Mouse (Mus musculus): ENCODE data around the gene Man2c1.

Gene Man2c1

DNA sequence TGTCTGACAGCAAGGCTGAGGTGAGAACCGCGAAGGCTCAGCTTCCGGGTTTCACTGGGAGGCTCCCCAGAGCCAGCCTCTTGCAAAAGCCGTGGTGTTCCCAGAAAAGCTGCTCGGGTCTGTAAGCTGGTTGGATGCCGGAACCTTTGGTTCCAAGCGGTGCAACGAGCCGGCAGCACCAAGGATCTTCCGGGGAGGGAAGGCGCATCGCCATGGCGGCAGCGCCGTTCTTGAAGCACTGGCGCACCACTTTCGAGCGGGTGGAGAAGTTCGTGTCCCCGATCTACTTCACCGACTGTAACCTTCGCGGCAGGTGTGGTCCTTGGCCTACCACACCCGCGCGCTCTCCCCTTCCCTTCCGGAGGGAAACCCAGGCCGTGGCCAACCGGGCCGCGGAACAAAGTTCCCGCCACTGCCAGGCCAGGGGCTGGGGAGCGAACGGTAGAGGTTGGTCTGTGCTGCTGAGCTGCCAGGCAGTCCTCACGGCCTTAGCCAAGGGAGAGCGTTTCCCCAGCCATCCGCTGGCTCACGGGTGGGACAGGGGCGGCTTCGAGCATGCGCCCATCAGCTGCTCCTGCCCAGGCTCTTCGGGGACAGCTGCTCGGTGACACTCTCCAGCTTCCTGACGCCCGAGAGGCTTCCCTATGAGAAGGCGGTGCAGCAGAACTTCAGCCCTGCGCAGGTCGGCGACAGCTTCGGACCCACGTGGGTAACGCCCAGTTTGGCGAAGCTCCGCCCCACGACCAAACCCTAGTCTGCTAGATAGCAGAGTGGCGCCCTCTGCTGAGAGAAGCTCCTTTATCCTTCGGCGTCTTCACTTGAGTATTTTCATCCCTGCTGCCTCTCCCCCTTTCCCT, at the start of gene Man2c1:
Gene Man2c1 (plus strand): TSS at position 114 of the 857 bp plus-strand sequence.
- in situ Hi-C loops (cut with MseI, MboI) = no loop called here

DNA sequence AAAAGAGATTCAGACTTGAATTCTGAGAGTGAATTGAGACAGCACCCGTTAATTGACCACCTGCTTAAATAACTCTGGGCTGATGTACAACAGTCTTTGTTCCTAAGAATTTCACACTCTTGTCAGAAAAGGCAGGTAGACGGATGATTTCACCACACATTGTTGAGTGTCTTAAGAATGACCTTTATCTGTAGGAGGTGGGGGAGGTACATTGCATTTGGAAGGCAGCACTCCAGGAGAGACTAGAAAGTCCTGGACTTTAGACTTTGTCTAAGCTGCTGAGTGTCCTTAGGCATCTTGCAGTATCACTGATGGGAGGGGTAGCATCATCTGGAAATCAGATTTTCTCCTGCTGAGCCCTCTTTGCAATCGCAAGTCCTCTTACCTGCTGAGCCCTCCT, 48.3 kb upstream of the Man2c1 start:
- in situ Hi-C loops (cut with MseI, MboI) = no loop called here

DNA sequence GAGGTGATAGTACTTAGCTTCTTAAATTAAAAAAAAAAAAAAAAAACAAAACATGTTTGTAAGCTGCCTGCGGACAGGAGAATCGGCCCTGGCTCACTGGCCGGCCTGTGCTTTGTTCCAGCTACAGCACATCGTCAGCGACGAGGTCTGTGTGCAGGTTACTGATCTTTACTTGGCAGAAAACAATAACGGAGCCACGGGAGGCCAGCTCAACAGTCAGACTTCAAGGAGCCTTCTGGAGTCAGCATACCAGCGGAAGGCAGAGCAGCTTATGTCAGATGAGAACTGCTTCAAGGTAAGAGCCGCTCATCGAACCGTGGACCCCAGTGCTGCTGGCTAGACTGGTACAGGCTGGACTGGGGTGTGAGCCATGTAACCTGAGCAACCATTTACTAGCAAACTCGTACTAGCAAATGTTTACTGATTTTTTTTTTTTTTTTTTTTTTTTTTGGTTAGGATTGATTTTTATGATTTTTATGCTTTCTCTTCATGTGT, 13.2 kb upstream of the Man2c1 start:
- in situ Hi-C loops (cut with MseI, MboI) = no loop called here

DNA sequence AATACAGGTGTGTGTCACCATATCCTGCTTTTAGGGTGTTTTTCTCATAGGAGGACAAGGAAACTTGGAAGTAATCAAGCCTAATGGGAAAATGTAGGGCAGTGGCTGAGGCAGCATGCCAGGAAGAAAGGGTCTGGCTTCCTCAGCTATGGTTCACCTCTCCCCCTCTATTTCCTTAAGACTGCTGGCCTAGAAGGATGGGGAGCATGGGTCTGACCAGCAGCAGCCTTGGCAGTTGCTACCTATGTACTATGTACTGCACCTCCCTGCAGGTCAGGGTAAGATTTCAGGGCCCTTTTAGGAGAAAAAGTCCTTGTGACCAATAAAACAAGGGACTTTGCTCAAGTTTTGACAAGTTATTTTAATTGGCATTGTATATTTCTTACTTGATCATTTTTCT, 849 bp upstream of the Man2c1 start:
- in situ Hi-C loops (cut with MseI, MboI) = no loop called here

DNA sequence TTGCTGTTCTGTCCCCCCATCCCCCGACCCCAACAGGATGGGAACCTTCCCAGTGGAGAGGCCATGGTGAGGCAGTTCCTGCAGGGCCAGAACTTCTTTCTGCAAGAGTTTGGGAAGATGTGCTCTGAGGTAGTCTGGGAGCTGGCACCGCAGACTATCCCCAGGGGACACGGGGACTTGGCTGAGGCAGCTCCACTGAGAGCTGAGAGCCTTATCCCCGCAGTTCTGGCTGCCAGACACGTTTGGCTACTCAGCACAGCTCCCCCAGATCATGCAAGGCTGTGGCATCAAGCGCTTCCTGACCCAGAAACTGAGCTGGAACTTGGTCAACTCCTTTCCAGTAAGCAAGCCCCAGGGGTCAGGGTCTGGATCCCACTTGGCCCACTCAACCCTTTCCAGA, 6.8 kb downstream of the Man2c1 start:
- in situ Hi-C loops (cut with MseI, MboI) = no loop called here

DNA sequence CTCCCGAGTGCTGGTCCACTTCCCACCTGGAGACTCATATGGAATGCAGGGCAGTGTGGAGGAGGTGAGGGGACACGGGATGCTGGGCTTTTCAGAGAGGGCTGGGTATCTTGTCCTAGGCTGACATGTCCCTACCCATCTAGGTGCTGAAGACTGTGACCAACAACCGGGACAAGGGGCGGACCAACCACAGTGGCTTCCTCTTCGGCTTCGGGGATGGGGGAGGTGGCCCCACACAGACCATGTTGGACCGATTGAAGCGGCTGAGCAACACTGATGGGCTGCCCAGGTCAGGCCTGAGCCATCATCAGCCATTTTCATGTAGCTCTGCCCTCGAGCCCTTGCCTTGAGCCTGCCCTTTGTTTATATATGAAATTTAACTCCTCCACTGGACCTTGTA, 7.3 kb downstream of the Man2c1 start:
- in situ Hi-C loops (cut with MseI, MboI) = no loop called here

GRCm38 (mm10) chr9:57138507-57138906, 8.0 kb downstream of the Man2c1 start:
- in situ Hi-C loops (cut with MseI, MboI) = no loop called here

GRCm38 (mm10) chr9:57139110-57139509, 8.6 kb downstream of the Man2c1 start:
- in situ Hi-C loops (cut with MseI, MboI) = no loop called here

DNA sequence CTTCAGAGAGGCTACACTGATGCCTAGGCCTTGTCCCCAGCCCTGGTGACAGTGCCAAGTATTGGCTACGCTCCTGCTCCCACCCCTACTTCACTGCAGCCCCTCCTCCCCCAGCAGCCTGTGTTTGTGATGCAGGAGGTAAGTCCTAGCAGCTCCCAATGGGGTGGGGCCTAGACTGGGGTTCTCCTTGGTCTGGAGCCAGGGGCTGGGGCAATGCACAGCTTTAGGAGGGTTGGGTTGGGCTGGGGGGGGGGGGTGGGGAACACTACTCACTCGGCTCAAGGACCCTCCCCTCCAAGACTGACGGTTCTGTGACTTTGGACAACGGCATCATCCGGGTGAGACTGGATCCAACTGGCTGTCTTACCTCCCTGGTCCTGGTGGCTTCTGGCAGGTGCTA, 9.1 kb downstream of the Man2c1 start:
- in situ Hi-C loops (cut with MseI, MboI) = no loop called here

GRCm38 (mm10) chr9:57141417-57142353, 11.2 kb downstream of the Man2c1 start:
- in situ Hi-C loops (cut with MseI, MboI) = no loop called here

DNA sequence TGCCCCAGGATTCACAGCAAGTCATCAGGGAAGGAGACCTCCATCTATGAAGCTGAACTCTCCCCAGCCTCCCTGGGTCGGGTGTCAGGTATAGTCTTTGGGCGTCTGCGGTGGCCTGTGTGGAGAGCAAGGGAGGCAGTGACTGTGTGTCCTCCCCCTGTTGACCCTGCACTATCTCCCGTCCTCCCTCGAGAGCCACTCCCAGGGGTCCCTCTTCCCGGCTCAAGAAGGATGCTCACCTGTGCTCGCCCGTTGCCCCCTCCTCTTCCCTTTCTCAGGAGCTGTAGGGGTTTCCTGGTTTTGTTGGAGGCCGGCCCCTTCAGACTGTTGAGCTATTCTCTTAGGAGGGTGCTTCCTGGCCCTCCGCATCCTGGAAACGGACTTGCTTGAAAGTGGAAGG, 12.7 kb downstream of the Man2c1 start:
- in situ Hi-C loops (cut with MseI, MboI) = no loop called here

- in situ Hi-C loops (cut with MseI, MboI) = no loop called here
These were observed 14.3 kb downstream of the Man2c1 start for GRCm38 (mm10) chr9:57144830-57145229.

- in situ Hi-C loops (cut with MseI, MboI) = no loop called here
These were observed 16.1 kb downstream of the Man2c1 start for GRCm38 (mm10) chr9:57146451-57147066.

DNA sequence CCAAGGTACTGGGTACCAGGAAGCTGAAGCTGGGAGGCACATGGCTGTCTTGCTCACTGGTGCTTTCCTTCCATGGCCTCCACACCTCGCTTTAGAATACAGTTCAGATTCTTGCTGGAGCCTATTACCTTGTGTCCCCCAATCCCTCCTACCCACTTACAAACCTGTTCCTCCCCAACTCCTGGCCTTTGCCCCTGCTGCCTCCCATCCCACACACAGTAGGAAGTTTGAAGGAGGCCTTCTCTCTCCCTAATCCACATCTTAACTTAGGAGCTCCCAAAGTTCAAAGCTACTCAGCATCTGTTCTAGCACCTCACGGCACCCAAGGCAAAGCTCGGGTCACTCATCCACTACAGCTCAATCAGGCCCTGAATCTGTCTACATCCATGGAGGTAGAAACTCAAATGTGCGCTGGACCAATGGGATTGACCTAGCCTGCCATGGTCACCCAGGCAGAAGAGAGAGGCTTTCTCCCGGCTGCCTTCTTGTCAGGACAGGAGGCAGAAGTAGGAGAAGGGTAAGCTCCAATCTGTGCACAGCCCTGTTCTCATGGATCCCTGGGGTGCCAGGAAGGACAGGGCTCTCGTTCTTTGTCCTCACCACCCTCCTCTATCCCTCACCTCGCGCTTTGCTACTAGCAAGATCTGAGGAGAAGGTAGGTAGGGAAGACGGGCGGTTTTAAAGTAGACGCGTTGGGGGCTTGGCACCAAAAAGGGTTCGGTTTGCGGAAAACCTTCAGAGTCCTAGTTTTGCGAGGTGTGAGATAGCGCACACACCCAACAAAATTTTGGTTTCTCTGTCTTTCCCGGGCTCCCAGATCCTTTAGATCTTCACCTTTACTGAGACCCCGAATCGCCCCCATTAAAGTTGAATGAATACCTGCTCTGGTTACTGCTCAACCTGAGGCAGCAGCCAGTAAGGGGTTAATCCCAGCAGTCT, 17.0 kb downstream of the Man2c1 start:
- in situ Hi-C loops (cut with MseI, MboI) = no loop called here

- in situ Hi-C loops (cut with MseI, MboI) = no loop called here
These were observed 17.8 kb downstream of the Man2c1 start, which contains the start of gene Neil1 for GRCm38 (mm10) chr9:57148144-57148878. Gene Neil1 (minus strand): TSS chr9:57148305.

- in situ Hi-C loops (cut with MseI, MboI) = no loop called here
These were observed 18.5 kb downstream of the Man2c1 start for GRCm38 (mm10) chr9:57149021-57149420.

GRCm38 (mm10) chr9:57150192-57150591, 19.7 kb downstream of the Man2c1 start:
- in situ Hi-C loops (cut with MseI, MboI) = no loop called here

DNA sequence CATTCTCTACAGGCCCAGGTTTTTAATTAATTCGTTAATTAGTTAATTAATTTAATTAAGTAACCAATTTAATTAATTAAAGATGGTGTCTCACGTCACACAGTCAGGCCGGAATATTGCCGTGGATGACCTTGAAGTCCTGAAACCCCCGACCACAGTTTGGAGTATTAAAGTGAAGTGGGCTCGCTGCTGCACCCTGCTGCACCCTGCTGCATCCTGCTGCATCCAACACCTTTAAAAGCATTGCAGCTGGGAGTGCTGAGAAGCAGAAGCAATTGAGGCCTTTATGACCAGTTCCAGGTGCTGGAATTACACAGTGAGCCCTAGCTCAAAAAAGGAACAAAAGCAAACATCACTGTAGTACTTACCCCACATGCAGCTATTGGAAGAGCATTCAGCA, 21.8 kb downstream of the Man2c1 start:
- in situ Hi-C loops (cut with MseI, MboI) = no loop called here

DNA sequence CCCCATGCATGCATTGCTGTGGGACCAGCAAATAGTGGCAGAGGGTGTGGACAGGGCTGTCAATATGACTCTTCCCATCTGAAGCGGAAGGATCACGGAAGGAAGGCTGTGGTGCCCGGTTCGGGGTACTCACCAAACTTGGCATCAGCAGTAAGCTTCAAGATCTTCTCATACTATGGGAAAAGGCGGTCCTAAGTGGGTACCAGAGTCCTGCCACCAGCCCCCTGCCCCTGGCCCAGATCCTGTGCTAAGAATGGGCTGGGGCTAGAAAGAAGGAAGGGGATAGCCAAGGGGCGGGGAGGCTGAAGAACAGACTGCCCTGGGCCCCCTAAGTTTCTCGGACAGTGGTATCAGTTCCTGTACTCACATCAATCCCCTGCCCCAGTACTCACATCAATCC, 25.9 kb downstream of the Man2c1 start:
- in situ Hi-C loops (cut with MseI, MboI) = no loop called here

DNA sequence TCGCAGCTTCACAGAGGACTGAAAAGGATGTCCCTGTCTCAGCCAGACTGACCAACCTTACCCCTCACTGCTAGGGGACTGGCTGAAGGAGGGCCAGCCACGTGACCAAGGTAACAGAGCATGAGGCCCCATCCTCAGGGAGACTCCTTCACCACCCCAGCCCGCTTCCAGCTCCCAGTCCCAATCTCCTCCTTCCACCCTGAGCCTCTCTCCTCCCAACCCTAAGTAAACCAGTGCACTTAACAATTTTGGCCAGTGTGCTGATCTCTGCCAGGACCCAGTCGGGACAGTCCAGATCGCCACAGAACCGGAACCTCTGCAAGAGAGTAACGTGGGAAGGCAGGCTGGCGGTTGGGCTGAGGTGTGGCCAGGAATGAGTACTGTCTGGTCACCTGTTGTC, 26.3 kb downstream of the Man2c1 start:
- in situ Hi-C loops (cut with MseI, MboI) = no loop called here

All from mouse trophoblast stem cell (cell line).